Mouse (Mus musculus) right cerebral cortex, adult 2 months (tissue): ENCODE data around the gene Lgals8.

ENCODE experiments used
- DNase-seq, 2 experiments: peaks; one replicate each; pipeline ENCODE4 v3.0.0; 2021 to 2022; ENCODE audit warnings: low spot score in 2 of 2

Lgals8 gene

DNA sequence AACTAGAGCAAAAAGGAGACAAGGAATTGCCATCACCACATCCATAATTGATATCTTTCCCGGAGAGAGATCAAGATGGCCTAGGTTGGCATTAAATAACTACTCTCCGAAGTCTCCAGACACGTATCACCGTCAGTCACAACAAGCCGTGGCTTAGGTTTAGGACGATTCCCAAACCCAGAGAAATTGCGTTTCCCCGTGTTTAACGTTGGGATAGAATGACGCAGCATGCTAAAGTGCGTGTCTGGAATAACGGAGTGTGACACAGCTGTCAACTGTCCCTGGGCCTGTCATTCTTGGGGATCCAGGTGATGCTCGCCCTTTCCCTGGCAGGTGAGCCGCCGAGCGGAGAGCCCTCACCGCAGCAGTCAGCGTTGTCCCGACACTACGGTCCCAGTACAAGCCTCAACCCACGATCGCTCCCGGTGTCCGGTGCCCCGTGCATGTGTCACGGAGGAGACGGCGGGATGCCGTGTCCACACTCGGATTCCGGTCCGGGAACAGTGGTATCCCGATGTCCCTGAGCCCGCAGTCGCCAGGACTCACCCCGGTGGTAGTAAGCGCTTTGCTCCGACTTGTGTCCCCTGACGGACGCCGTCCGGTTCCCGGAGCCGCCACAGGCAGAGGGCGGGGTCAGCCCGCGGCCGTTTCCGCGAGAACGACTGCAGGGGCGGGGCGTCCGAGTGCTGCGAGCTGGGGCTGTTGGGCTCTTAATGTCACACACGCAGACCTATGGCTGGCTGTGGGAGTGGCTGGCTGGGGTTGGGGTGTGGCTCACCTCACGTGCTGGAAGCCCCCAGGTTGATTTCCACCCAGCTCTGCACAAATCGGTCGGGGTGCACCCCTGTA is 3.6 kb downstream of the Lgals8 start:
- peak; percentile 85 to 87 for DNase-seq

DNA sequence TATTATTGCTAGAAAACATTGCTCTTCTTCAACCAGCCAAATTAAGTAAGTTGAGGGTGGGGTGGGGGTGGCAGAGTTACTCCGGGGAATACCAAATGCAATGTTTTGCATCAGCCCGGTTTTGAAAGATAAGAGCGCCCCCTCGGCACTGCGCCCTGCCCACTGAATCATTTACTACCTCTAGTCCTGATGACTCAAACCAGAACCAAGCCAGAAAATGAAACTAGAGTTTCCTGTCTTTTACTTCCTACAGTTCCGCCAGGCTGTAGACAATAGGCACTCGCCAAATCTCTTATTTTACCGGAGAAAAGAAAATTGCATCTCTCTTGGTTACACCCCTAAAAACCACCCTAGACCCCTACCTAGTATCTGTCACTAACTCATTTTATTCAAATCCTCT is 4.3 kb downstream of the Lgals8 start:
- peak; percentile 72 to 75 for DNase-seq

DNA sequence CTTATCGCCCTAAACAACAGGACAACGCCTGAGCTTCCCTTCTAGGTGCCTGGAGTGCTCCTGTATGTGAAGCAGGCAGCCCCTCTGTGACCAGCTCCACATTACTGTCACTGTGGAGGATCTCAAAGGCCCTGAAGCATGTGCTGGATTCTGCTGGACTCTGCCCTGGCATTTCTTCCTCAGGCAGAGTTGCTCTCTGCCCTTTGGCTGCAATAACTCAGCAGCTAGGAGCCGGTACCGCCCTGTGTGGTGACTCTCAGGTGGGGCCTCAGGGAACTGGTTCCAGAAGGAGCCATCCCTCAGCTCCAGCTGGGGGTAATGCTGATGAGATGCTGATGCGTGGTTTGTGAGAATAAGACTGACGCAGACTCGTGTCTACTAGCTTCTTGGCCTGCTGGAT is 8.0 kb downstream of the Lgals8 start:
- DNase-seq = no peak

DNA sequence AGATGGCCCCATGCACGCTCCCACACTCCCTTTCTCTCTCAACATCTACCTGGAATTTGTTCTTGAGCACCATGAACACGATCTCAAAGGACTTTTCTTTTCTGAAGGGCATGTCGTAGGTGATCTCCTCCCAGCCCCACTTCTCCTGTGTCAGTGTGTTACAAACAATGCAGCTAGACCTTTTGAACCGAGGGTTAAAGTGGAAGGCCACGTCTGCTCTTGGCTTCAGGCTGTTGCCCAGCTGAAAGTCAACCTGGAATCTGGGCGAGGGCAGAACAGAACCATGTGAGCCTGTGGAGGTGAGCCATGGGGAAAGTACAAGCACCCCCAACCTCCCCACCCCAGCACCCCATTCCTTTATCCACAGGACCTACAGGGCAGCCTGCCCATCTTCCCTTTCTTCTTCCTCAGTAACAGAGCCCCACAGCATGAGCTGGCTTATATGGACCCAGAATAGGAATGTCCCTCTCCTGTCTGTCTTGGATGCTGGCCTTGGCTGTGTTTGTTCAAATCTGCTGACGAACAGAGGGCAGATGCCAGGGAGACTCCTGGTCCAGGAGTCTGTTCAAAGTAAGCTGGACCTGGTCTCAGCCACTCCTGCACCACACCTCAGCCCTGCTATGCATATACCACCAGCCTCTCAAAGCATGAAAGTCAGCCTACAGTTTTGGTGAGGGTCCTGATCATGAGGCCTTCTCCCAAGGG is 9.9 kb downstream of the Lgals8 start:
- DNase-seq = no peak

DNA sequence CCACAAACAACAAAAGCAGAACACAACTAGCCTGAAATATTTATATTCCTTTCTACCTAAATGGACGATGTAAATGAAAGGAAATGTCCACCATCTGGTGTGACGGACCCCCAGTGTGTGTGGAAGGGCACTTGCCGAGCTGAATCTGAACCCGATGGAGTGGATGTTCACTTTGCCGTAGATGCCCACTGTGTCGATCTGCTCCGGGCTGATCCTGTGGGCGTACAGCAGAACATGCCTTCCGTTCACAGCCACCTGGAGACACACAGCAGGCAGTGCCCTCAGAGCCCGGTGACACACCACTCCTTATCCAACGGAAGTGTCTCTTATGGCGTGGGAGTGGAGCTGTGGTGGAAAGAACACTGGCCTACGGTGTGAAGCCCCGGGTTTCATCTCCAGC is 11.6 kb downstream of the Lgals8 start:
- no peak for DNase-seq

DNA sequence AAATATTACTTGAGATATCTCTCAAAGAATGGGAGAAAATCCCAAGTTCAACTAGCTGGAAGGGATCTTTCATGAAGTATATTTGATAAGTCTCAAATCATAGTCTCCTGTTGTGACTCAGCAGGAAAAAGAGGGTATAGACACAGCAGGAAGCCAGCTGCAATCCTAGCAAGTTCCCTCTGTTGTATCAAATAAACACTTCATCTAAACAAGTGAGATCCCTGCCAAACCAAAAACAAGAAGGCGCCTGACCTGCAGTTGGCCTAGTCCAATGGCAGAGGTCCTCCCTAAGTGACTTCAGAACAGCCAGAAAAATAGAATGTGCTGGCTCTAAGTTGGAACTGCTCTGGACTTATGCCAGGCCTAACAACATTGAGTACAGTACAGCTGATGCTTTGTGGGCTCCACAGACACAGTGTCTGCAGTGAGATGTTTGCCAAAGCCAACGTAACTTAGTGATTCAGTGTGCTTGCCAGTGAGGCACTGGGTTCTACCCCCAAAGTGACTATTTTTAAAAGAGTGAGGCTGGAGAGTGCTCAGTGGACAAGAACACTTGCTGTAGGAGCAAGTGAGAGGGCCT is 22.6 kb downstream of the Lgals8 start:
- DNase-seq = peak; percentile 41 to 47

DNA sequence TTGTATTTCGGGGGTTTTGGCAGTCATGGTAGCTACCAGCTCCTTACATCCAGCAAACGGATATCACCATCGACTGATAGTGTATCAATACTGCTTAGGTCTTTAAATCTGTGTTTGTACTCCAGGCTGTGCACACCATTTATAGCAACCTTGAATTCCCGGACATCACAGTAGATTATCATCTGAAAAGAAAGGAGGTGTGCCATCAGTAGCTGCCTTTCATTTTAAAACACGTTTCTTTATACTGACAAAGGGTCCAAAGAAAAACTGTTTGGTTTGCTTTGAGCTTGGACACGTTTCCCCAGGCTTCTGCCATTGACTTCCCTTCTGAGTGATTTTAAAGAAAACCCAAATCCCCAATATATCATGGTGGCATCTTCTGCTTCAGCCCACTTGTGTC is 23.9 kb downstream of the Lgals8 start:
- DNase-seq = no peak

DNA sequence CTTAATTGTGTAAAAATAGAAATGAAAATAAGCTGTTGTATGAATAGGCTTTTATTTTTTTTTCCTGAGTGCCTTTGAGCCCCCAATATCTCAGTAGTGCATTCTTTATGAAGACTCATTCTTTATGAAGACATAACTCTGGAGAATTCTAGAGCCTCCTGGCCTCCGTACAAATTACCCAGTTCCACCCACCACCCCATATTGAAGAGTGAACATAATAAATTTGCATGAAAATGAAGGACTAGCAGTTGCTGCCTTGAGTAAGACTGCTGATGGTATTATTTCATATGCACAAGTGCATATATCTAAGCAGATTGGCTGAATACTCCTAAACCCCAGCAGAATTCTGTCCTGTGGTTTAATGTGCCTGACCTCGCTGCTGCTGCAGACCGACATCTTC is 25.2 kb downstream of the Lgals8 start:
- no peak for DNase-seq

DNA sequence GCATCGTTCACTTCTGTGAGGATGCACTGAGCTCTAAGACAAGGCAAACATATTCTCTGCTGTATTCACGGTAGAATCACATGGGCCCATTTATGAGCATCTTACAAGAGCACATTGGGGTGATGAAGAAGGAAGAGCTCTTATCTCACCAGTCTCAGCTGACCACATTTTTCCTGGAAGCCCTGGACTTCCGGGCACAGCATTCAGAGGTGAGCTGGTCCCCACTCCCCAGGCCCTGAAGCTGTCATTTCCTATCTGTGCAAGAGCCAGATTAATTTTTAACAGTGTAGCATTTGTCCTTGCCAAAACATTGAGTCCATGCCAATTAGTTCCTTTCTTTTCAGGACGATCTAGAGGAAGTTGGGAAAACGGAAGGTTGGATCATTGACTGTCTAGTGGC is 30.9 kb downstream of the Lgals8 start:
- DNase-seq = no peak

DNA sequence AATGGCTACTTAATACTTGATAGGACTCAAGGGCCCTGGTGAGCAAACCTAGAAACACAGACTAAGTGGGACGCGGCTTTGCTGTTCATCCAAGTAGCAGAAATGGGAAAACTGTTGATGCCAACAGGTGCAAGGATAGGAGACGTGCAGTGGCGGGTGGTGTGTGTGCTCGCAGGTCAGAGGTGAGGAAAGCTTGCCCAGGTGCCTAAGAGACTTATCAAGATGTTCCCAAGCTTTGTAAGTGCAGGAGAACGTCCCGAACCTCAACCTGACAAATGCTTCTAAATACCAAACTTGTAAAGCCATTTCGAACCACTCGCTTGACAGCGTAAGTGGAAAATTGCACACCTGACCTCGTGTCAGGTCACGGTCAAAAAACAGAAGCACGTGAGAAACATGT is 36.2 kb downstream of the Lgals8 start:
- no peak for DNase-seq

DNA sequence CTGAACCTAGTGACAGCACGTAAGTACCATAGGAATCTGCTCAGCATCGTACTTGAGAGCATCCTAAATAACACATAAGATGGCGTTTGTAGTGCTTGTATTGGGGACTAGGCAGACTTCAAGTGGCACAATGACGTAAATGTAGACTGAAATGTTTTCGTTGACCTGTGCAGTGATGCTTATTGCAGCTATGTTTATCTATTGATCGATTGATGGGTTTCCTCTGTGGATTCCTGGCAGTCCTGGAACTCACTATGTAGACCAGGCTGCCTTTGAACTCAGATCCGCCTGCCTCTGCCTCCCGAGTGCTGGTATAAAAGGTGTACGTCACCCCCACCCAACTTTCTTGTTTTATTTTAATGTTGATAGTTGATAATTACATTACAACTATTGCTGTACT is 44.1 kb downstream of the Lgals8 start:
- no peak for DNase-seq

DNA sequence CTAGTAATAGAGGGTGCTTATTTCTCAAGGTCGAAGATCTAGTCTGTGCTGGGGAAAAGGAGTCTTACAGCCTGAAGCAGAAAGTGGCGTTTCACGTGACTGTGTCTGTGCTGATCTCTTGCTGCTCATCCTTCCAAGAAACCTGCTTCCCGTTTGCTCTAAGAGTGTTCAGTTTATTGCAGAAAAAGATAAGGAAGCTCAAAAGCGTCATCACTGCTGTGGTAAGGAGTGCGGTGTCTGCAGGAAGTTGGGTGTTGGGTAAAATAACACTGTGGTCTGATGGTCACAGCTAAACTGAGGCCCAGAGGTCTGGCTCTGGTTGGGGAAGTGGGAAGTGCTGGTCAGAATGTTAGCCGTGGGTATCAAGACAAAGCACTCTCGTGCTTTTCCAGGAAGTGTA is 52.7 kb downstream of the Lgals8 start:
- DNase-seq = no peak

DNA sequence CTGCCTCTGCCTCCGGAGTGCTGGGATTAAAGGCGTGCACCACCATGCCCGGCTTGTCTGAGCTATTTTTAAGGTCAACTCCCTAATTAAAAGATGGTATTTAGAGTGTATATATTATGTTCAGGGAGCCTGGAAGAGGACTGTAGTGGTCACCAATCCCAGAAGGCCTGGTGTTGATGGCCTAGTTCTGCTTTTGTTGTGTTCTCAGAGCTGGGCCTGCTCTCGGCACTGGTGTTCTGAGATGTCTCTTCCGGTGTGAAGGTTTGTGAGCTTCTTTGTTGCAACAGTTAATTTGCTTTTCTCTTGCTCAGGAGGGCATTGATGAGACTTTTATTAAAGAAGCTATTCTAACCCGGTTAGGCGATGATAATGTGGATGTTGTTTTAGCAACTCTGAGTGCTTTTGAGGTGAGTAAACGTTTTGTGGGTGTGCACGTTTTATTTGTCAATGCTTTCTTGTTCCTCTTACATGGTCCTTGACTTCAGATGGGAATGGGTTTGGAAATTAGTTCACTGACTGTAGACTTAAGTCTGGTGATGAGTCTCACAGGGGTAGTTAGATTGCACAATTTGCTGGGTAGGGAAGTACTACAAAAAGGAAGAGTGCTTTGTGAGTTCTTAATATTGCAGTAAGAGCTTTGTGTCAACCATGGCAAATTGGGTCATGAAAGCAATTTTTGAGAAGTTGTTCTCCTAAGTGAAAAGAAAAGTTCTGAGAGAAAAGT is 56.2 kb downstream of the Lgals8 start:
- DNase-seq = no peak

DNA sequence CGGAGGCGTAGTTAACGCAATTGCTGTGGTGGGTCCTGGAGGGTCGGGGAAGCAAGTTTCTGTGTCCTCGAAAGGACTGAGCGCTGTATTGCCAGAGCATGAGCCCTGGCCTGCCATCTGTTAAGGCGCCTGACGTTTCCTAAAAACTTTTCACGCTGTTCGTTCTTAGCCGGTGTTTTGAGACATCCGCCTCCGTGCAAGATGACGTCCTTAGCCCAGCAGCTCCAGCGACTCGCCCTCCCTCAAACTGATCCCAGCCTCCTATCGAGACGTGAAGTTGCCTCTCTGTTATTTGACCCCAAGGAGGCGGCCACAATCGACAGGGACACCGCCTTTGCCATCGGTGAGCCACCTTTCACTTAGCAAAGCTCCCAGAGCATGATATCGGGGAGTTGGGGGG is 69.2 kb downstream of the Lgals8 start:
- no peak for DNase-seq

DNA sequence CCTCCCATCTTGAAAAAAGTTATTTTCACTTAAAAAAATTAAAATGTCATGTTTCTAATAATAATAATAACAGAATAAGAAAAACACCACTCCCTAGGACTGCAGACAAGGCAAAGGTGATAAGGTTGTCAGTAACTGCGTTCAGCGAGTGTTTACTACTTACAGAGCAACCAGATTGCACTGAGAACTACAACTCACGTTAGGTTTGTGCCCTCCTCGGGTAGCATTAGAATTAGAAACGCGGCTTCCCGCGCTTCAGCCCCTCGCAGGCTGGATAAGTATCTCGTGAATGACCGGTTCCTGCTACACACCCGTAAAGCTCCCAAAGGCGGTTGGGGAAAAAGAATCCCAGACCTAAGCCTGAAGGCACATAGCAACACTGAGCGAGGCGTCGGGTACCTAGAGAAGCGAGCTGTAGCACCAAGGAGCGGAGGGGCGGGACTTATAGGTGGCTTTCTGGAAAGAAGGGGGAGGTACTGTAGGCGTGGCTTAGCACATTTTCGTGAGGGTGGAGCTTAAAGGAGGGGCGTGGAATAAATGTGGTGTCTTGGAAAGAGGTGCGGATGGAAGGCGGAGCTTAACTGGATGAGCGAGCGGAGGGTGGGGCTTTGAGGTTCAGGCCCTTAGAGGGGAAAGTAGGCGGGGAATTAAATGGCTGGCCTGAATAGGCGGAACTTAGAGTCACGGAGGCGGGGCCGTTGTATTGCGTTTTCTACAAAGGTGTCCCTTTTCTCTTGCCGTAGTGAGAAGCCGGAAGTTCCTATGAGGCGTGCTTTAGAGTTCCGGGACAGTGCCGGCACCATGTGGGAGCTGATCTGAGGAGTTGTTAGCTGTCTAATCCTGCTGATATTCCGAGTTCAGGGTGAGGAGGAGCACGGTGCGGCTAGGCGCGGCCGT is 69.9 kb downstream of the Lgals8 start, which contains the start of gene Heatr1:
Gene Heatr1, plus strand, starts transcription at position 419 of the 897 bp plus-strand sequence.
- peak; percentile 95 to 96 for DNase-seq
